Mouse (Mus musculus): Measurements from ENCODE around the gene Cd69.

- TF ChIP-seq POLR2A (IDR thresholded peaks at IDR 0.05; ENCODE audit: insufficient read depth, low read length), result no peak
- no peak for TF ChIP-seq CTCF (IDR thresholded peaks at IDR 0.05; ENCODE audit: low read depth, low read length)
Measured at GRCm38 (mm10) chr6:129318395-129318794, 43.2 kb upstream of the Cd69 start.
